8 mouse cellular contexts compared by ENCODE assay signal in genomic region chr7:37342613-37343012, GRCm38 (mm10).
DNase-seq lines count a peak whose midpoint lies in the region; ATAC-seq and TF ChIP-seq lines count a peak whose summit lies in the region.

No protein-coding gene starts in this region.

- H3K27ac ChIP-seq in liver, embryonic 11.5 days (ENCODE audit: low read depth, low read length), result no peak overlapping the region
- H3K27ac ChIP-seq in liver, postnatal 0 days (ENCODE audit: low read depth), result no peak overlapping the region
- peak overlapping the region; percentile 68 for H3K27ac ChIP-seq in hindbrain, embryonic 14.5 days
- H3K27ac ChIP-seq in neural tube, embryonic 12.5 days, result no peak overlapping the region

- no peak overlapping the region for H3K9ac ChIP-seq in liver, embryonic 11.5 days (ENCODE audit: low read depth, low read length)
- no peak overlapping the region for H3K9ac ChIP-seq in liver, postnatal 0 days (replicated peaks)
- peak overlapping the region; percentile 61 for H3K9ac ChIP-seq in hindbrain, embryonic 14.5 days
- peak overlapping the region; percentile 47 for H3K9ac ChIP-seq in neural tube, embryonic 12.5 days

- no peak overlapping the region for H3K4me3 ChIP-seq in liver, embryonic 11.5 days (ENCODE audit: low read depth, low read length)
- H3K4me3 ChIP-seq in liver, postnatal 0 days (ENCODE audit: low read depth, low read length), result no peak overlapping the region
- H3K4me3 ChIP-seq in hindbrain, embryonic 14.5 days (replicated peaks; ENCODE audit: low read length), result peak overlapping the region; percentile 28
- H3K4me3 ChIP-seq in neural tube, embryonic 12.5 days, result 0 out of 2 replicates have a peak overlapping the region, but pooled peaks have one; percentile 21

- peaks cover 3% of the 10 kb centered on the region for H3K27me3 ChIP-seq in liver, embryonic 11.5 days (replicated peaks; ENCODE audit: control insufficient read depth, insufficient read depth, low read length)
- H3K27me3 ChIP-seq in liver, postnatal 0 days (ENCODE audit: insufficient read depth, low read length), result 0 out of 2 replicates have a peak, but pooled peaks cover 5% of the 10 kb centered on the region
- no peaks in the 10 kb centered on the region for H3K27me3 ChIP-seq in hindbrain, embryonic 14.5 days (ENCODE audit: control insufficient read depth, insufficient read depth, low read length)
- no peaks in the 10 kb centered on the region for H3K27me3 ChIP-seq in neural tube, embryonic 12.5 days (replicated peaks)

- no peak for ATAC-seq in liver, embryonic 11.5 days (replicated peaks; ENCODE audit: low FRiP score)
- no peak for ATAC-seq in liver, postnatal 0 days
- peak; percentile 32; the same call in 1 of the 2 replicates for ATAC-seq in hindbrain, embryonic 14.5 days (ENCODE audit: low FRiP score)
- ATAC-seq in neural tube, embryonic 12.5 days (ENCODE audit: low FRiP score, low read depth), result peak; percentile 22; the same call in 1 of the 2 replicates

- H3K4me2 ChIP-seq in liver, embryonic 11.5 days, result peak overlapping the region; percentile 45
- no peak overlapping the region for H3K4me2 ChIP-seq in liver, postnatal 0 days (ENCODE audit: low read depth, low read length)
- H3K4me2 ChIP-seq in hindbrain, embryonic 14.5 days (replicated peaks), result peak overlapping the region; percentile 78
- peak overlapping the region; percentile 70 for H3K4me2 ChIP-seq in neural tube, embryonic 12.5 days (replicated peaks)

- no peak for DNase-seq in liver, embryonic 11.5 days (ENCODE audit: low spot score)
- DNase-seq in liver, postnatal 0 days, result no peak
- DNase-seq in embryo, embryonic 11 days, result peak; percentile 69
- peak; percentile 62 for DNase-seq in hindbrain, embryonic 14.5 days (ENCODE audit: low spot score)
- no peak for DNase-seq in spleen, adult 18-20 months
- no peak for DNase-seq in frontal cortex, postnatal 36 days (ENCODE audit: low spot score in 2 of 2)
- no peak for DNase-seq in spleen, postnatal 36 days (ENCODE audit: low spot score in 2 of 2)

- no peak for TF ChIP-seq EP300 in liver, postnatal 0 days (IDR thresholded peaks at IDR 0.05; ENCODE audit: low read depth)

- 33% methylated on average over 11 of the region's 11 CpGs for WGBS in liver, embryonic 11.5 days
- 37% methylated on average over 11 of the region's 11 CpGs for WGBS in liver, postnatal 0 days (ENCODE audit: insufficient replicate concordance)
- WGBS in hindbrain, embryonic 14.5 days, result 10% methylated on average over 11 of the region's 11 CpGs
- WGBS in neural tube, embryonic 12.5 days, result 15% methylated on average over 11 of the region's 11 CpGs

- no peaks in the 10 kb centered on the region for H3K4me1 ChIP-seq in liver, embryonic 11.5 days (replicated peaks; ENCODE audit: control insufficient read depth, insufficient read depth, low read length)
- H3K4me1 ChIP-seq in liver, postnatal 0 days (ENCODE audit: insufficient read depth), result no peaks in the 10 kb centered on the region
- H3K4me1 ChIP-seq in hindbrain, embryonic 14.5 days (replicated peaks; ENCODE audit: control insufficient read depth, insufficient read depth, low read length), result peaks cover 28% of the 10 kb centered on the region
- H3K4me1 ChIP-seq in neural tube, embryonic 12.5 days, result peaks cover 40% of the 10 kb centered on the region

- no peaks in the 10 kb centered on the region for H3K36me3 ChIP-seq in liver, embryonic 11.5 days (ENCODE audit: control insufficient read depth, insufficient read depth, low read length)
- H3K36me3 ChIP-seq in liver, postnatal 0 days (replicated peaks; ENCODE audit: insufficient read depth, low read length), result no peaks in the 10 kb centered on the region
- H3K36me3 ChIP-seq in hindbrain, embryonic 14.5 days (replicated peaks; ENCODE audit: control insufficient read depth, insufficient read depth), result no peaks in the 10 kb centered on the region
- no peaks in the 10 kb centered on the region for H3K36me3 ChIP-seq in neural tube, embryonic 12.5 days

- no peaks in the 10 kb centered on the region for H3K9me3 ChIP-seq in liver, embryonic 11.5 days (ENCODE audit: control insufficient read depth, low read length)
- H3K9me3 ChIP-seq in liver, postnatal 0 days (ENCODE audit: low read length), result no peaks in the 10 kb centered on the region
- H3K9me3 ChIP-seq in hindbrain, embryonic 14.5 days (ENCODE audit: control insufficient read depth, low read length), result no peaks in the 10 kb centered on the region
- no peaks in the 10 kb centered on the region for H3K9me3 ChIP-seq in neural tube, embryonic 12.5 days

- TF ChIP-seq CTCF in liver, postnatal 0 days (IDR thresholded peaks at IDR 0.05; ENCODE audit: low read depth), result no peak

Comparison
In these comparisons a context has a peak if more than half of its experiments do, and no peak if none do; other contexts are left out.
1. ATAC-seq: peak in hindbrain, embryonic 14.5 days (single experiment) and neural tube, embryonic 12.5 days (single experiment); none in liver, embryonic 11.5 days (single experiment) and liver, postnatal 0 days (single experiment).
2. DNase-seq: peak in embryo, embryonic 11 days (single experiment) and hindbrain, embryonic 14.5 days (single experiment); none in liver, embryonic 11.5 days (single experiment), liver, postnatal 0 days (single experiment), spleen, adult 18-20 months (0 of 2), frontal cortex, postnatal 36 days (0 of 2) and spleen, postnatal 36 days (0 of 2).
3. H3K4me3 ChIP-seq: peak in hindbrain, embryonic 14.5 days (single experiment) and neural tube, embryonic 12.5 days (single experiment); none in liver, embryonic 11.5 days (single experiment) and liver, postnatal 0 days (single experiment).
4. H3K9ac ChIP-seq: peak in hindbrain, embryonic 14.5 days (single experiment) and neural tube, embryonic 12.5 days (single experiment); none in liver, embryonic 11.5 days (single experiment) and liver, postnatal 0 days (single experiment).